Comparison of ENCODE assay signal across 13 mouse cellular contexts in the genomic region with DNA sequence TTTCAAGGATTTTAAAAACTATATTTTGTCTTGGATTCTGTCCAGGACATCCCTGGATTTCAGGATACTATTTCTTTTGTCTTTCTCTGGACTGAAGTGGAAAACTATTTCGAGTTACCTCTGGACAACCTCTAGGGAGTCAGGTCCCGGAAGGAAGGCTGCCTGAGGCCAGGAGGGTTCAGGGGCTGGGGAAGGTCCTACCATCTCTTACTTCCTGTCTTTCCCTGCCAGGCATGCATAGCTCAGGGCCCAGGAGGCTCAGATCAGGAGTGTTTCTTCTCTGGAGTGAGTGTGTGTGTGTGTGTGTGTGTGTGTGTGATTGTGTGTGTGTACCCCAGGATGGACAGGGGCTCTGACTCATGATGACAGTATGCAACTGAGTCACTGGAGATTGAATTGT. TPM values are rescaled to one million over a fixed set of nuclear protein-coding genes. Genes with fewer than 3 reads are reported as not detected.
DNase-seq lines count a peak whose midpoint lies in the region; ATAC-seq lines count a peak whose summit lies in the region.
"Had no signal": no experiment of that assay in that cellular context is flagged by ENCODE, and none has a peak within 500 bp of the region (broad histone marks: within the 10 kb centered on the region; RNA-seq: fewer than 3 reads in every experiment).

No protein-coding gene starts in this region.

- H3K4me3 ChIP-seq in kidney, embryonic 15.5 days (replicated peaks) = no peak overlapping the region
- H3K4me3 ChIP-seq in heart, embryonic 16.5 days (ENCODE audit: low read length) = no peak overlapping the region
- H3K4me3 ChIP-seq: embryonic facial prominence, embryonic 13.5 days; hindbrain, embryonic 13.5 days; limb, embryonic 15.5 days; neural tube, embryonic 13.5 days had no signal

- H3K27ac ChIP-seq in kidney, embryonic 15.5 days = no peak overlapping the region
- H3K27ac ChIP-seq in heart, embryonic 16.5 days (ENCODE audit: low read length) = no peak overlapping the region
- H3K27ac ChIP-seq: embryonic facial prominence, embryonic 13.5 days; hindbrain, embryonic 13.5 days; limb, embryonic 15.5 days; neural tube, embryonic 13.5 days had no signal

- H3K36me3 ChIP-seq in kidney, embryonic 15.5 days = no peaks in the 10 kb centered on the region
- H3K36me3 ChIP-seq in heart, embryonic 16.5 days (ENCODE audit: control insufficient read depth, insufficient read depth) = peaks cover 2% of the 10 kb centered on the region; the same call in 1 of the 2 replicates
- H3K36me3 ChIP-seq: embryonic facial prominence, embryonic 13.5 days; hindbrain, embryonic 13.5 days; limb, embryonic 15.5 days; neural tube, embryonic 13.5 days had no signal

- peaks cover 8% of the 10 kb centered on the region for H3K4me1 ChIP-seq in kidney, embryonic 15.5 days
- H3K4me1 ChIP-seq in heart, embryonic 16.5 days (ENCODE audit: control insufficient read depth, insufficient read depth, low read length) = peaks cover 4% of the 10 kb centered on the region; the same call in 1 of the 2 replicates
- H3K4me1 ChIP-seq: hindbrain, embryonic 13.5 days; limb, embryonic 15.5 days; neural tube, embryonic 13.5 days had no signal

- H3K27me3 ChIP-seq in kidney, embryonic 15.5 days = no peaks in the 10 kb centered on the region
- H3K27me3 ChIP-seq in heart, embryonic 16.5 days (ENCODE audit: control insufficient read depth, insufficient read depth, low read length) = no peaks in the 10 kb centered on the region
- H3K27me3 ChIP-seq: embryonic facial prominence, embryonic 13.5 days; hindbrain, embryonic 13.5 days; limb, embryonic 15.5 days; neural tube, embryonic 13.5 days had no signal

- H3K9me3 ChIP-seq in kidney, embryonic 15.5 days (replicated peaks) = no peaks in the 10 kb centered on the region
- H3K9me3 ChIP-seq in heart, embryonic 16.5 days (replicated peaks; ENCODE audit: control insufficient read depth, low read length) = no peaks in the 10 kb centered on the region
- H3K9me3 ChIP-seq: embryonic facial prominence, embryonic 13.5 days; hindbrain, embryonic 13.5 days; limb, embryonic 15.5 days; neural tube, embryonic 13.5 days had no signal

- peak; percentile 62 for DNase-seq in kidney, adult 11 months
- peak; percentile 52 for DNase-seq in adrenal gland, postnatal 14 days
- DNase-seq in kidney, postnatal 25 days = peak; percentile 57 to 84
- no peak for DNase-seq in right cerebral cortex, postnatal 36 days (ENCODE audit: low spot score in 2 of 2)
- DNase-seq: cerebellum, adult 11 months had no signal

- no peak overlapping the region for H3K9ac ChIP-seq in kidney, embryonic 15.5 days
- H3K9ac ChIP-seq in heart, embryonic 16.5 days (ENCODE audit: low read length) = no peak overlapping the region
- H3K9ac ChIP-seq: embryonic facial prominence, embryonic 13.5 days; hindbrain, embryonic 13.5 days; limb, embryonic 15.5 days; neural tube, embryonic 13.5 days had no signal

- 57% methylated on average over 2 of the region's 2 CpGs for WGBS in kidney, embryonic 15.5 days
- WGBS in heart, embryonic 16.5 days = 57% methylated on average over 2 of the region's 2 CpGs

- no peak for ATAC-seq in kidney, embryonic 15.5 days (replicated peaks; ENCODE audit: low FRiP score)
- ATAC-seq in heart, embryonic 16.5 days (replicated peaks; ENCODE audit: extremely low read depth, insufficient read depth, low FRiP score) = peak; percentile 50; the same call in 1 of the 2 replicates
- ATAC-seq in erythroblast, adult 5-6 weeks (replicated peaks; ENCODE audit: low FRiP score, poor library complexity, severe bottlenecking) = no peak

- H3K4me2 ChIP-seq in kidney, embryonic 15.5 days = no peak overlapping the region
- no peak overlapping the region for H3K4me2 ChIP-seq in heart, embryonic 16.5 days (ENCODE audit: low read depth, low read length)
- H3K4me2 ChIP-seq: embryonic facial prominence, embryonic 13.5 days; hindbrain, embryonic 13.5 days; limb, embryonic 15.5 days; neural tube, embryonic 13.5 days had no signal

RNA-seq across cellular contexts. Expression of a gene that starts 40.5 kb away (rescaled TPM):
- 15.3 and 15.6 TPM in 2 replicates for polyA plus RNA-seq in kidney, embryonic 15.5 days (2015; fragmentation: Nextera tagmentation; extraction: Ambion mirVana)
- 42.4 and 49.2 TPM in 2 replicates for total RNA-seq in adrenal gland, postnatal 14 days (2021)
- 13.2 and 15.5 TPM in 2 replicates for polyA plus RNA-seq in heart, embryonic 16.5 days (2015; fragmentation: Nextera tagmentation; extraction: Ambion mirVana)
- total RNA-seq in erythroblast, adult 5-6 weeks (2015; ENCODE audit: low replicate concordance) = not detected in 2 replicates
- under 0.01 and 0.28 TPM in 2 replicates for total RNA-seq in erythroblast, adult 5-6 weeks (2017; ENCODE audit: low replicate concordance)
- total RNA-seq: megakaryocyte-erythroid progenitor cell, adult 5-6 weeks had no signal

Comparison
In these comparisons a context has a peak if more than half of its experiments do, and no peak if none do; other contexts are left out.
1. DNase-seq: peak in kidney, adult 11 months (single experiment), adrenal gland, postnatal 14 days (single experiment) and kidney, postnatal 25 days (2 of 2); none in right cerebral cortex, postnatal 36 days (0 of 2).
2. RNA of a gene that starts 40.5 kb away (total RNA-seq): 42.4 to 49.2 TPM in adrenal gland, postnatal 14 days; under 0.01 to 0.28 TPM in erythroblast, adult 5-6 weeks; every median in the first group is over 10 times any median in the second.